Mouse (Mus musculus): Measurements from ENCODE around the gene Dnm3.

Dnm3 gene

DNA sequence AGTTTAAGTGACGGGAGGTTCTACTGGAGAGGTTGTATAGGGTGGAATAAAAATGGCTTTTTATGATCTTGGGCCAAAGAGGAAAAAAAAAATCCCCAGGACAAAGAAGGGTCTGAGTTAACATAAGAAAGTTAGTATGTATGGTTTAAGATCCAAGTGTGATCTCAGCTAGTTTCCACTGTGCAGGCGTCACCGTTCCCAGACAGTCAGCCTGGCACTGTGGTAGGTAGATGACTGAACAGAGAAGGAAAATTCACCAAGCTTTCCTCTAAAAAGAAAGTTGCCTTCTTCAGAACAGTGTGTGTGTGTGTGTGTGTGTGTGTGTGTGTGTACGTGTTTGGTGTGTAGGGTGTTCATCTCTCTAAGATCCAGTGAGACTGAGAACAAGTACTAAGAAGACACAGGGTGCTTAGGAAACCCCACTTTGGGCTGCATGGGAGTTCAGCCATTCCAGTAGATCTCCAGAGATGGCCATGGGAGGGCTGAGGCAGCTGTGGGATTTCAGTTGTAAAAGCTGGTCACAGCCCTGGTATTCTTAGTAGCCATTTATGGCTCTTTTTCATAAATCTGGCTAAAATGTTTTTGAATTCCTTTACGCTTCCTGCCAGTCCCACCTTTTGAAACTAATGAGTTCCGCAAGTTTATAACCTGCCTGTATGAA is 441.9 kb downstream of the Dnm3 start:
- no peak for DNase-seq (ENCODE audit: low spot score in 2 of 2)

DNA sequence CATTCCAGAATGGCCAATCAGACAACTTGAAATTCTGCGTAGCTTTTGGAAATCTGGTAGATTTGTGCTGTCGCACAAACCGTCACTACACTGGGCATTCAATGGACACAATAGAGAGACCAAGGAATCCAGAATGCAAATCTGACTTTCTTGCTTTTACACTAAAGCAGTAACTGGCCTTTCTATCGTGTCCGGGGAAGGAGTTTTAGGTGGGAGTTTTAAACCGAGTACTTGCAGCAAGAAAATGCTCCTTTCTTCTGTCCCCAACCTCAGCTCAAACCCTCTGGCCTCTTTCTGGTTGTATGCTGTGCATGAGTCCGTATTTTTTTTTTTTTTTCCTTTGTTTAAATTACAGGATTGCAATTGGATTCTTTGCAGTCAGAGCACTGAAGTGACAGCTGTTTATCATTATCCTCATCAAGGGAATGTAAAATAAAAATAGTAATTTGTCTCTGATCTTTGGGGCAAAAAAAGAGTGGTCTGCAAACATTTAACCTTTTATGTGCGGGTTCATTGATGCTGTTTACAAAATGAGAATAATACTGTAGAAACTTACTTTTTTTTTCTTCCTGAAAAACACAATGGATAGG is 454.1 kb downstream of the Dnm3 start:
- no peak for DNase-seq (ENCODE audit: low spot score in 2 of 2)

DNA sequence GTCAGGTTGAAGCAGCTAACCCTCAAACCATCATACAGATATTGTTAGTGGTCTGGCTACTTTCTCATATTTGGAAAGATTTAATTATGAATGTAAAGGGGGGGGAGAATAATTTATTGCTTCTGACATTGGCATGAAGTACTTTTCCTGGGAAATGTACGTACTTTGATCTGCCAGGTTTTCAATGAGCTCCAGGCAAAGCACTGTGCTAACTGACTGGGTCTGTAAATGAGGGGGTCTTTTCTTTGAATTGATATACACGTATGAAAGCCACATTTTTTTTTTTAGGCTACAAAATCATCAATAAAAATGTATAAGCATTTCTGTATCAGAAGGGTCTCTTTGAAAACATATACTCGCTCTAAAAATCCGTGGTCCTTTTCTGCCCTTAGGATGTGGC is 457.1 kb downstream of the Dnm3 start:
- DNase-seq (ENCODE audit: low spot score in 2 of 2) = no peak

DNA sequence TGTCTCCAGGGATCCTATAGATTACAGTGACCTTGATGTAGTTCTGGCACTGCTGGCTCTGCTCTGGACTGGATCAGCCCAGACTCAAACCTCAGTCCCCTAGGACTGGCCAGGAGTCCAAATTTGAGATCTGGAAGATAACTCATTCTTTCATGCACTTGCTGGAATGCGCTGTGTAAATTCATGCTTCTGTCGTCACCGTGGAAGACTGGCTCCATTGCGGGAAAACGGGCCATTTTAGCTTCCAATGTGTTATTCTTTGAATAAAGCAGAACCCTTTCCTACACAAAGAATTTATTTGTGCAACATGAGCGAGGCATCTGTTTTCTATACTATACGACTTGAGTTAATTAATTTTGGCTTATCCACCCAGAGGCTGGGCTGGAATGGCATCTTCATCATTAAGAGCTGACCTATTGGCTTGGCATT is 457.5 kb downstream of the Dnm3 start:
- DNase-seq (ENCODE audit: low spot score in 2 of 2) = no peak

DNA sequence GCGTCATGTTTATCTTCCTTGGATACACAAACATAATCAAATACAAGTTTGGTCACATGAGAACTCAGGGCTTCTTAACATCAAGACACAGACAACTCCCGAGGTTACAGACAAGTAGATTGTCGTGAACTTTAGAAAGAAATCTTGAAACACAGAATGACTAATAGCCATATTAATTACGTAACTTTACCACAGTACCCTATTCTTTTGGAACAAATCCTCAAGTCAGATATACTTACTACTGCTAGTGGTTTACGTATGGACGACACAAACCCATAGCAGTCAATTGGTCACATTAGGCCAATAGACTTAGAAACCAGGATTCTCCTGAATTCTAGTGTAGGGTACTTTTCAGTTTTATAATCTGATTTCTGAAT is 459.2 kb downstream of the Dnm3 start:
- DNase-seq (ENCODE audit: low spot score in 2 of 2) = no peak

DNA sequence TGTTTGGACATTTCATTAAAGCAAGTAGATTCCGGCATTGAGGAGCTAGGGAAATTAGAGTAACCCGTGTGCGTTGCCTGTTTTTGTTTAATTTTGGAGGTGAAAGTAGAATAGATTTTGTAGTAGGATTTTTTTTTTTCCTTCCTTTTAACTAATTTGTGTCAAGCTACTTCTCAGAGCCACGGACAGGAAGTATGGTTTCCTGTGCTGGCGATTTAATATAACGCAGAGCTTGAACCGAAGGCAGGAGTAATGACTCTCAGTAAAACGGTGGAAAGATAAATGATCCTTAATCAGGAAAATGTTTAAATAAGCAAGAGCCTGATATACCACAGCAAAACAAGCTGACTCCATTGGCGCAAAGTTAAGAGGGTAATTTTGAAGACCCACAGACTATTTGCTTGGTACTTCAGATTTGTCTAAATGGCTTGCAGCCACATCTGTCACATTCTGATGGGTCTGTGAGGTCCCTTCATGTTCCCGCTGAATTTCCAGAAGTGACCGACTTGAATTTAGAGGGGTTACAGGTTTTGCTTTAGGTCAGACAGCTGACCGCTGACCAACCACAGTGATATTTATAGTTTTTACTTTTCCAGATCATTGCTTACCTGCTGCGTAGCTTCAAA is 459.7 kb downstream of the Dnm3 start:
- no peak for DNase-seq (ENCODE audit: low spot score in 2 of 2)

DNA sequence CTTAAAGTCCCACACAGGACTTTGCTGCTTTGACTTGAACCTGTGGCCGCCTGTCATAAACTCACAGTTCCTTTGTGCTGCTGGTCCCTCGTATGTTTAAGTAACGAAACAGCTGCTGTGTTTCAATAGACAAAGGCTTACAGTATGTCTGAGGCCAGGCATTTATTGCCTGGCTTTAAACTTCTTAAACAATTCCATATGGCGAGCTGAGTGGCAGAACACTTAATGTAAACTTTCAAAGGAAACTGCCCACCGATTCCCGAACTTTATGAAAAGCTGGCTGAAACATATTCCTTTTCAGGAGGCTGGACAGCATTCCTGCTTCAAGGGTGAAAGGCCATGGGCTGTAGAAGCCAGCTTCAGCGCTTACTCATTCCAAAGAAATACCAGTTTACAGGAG is 460.9 kb downstream of the Dnm3 start:
- DNase-seq (ENCODE audit: low spot score in 2 of 2) = no peak

DNA sequence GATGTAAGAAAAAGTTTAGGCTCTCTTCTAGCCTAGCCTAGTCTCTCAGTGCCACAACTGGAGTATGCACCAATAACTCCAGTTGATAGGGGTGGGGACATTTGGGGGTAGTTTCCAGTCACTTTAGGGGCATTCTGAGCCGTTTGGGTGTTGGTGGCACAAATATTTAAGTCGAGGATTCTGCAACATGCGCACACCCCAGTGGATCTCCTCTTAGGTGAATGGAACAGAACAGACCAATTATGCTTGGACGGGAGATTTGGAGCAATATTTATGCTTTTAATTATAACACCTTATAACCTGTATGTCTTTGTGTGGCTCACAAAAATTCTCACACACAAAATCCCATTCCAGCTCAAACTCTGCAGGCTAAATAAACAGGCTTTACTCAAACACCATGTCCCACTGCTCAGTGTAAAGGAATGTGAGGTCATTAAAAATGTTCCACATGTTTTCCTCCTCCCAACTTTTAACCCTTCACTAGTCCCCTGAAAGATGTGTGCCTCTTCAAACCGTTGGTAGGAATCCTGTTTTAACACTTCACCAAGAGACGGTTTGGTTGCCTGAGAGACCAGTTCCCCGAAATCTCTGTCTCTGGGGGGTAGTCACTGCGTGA is 462.5 kb downstream of the Dnm3 start:
- no peak for DNase-seq (ENCODE audit: low spot score in 2 of 2)

DNA sequence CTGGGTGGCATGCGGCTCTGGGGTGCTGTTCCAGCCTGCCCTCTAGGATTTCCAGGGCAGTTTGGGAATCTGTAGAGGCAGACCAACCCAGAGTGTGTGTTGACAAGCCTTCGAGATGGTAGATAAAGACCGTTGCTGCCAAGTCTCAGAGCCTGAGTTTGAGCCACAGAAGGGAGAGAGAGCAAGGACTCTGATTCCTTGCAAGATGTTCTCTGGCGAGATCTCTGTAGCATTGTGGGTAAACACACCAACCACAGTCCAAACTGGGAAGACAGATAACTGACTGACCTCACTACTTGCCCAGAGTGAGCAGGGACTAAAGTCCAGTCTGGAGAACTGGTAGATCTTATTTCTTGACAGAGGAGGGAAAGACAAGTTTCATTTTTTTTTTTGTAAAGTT is 464.3 kb downstream of the Dnm3 start:
- no peak for DNase-seq (ENCODE audit: low spot score in 2 of 2)

DNA sequence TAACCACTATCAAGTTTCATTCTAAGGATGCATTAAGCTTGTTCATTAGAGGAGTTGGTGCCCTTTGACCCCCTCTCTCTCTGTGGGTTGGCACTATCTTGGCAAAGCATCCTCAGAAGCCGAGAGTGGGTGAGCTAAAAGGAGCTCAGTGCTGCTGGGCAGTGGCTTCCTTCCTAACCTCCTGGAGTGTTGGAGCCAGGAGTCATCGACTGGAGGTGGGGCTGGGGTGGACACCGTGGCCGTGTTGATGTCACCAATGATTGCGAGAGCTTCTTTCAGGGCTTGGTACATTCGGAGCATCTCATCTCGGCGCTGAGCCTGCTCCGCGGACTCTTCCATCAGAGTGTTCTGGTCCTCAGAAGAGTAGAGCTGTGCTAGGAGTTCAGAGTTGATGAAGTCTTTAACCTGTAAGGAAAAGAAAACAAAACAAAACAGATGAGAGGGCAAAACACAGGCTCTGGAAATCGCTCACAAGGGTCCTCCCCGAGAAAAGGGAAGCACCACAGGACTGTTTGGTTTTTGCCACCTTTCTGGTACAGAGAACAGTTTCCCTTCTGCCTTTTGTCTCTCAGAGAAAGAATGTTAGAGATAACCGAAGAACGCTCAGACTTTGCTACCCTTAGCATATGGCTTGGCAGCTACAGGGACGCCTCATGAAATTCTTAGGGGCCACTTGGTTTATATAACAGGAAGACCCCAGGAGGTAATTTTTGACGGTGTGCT is 466.1 kb downstream of the Dnm3 start:
- DNase-seq (ENCODE audit: low spot score in 2 of 2) = no peak

DNA sequence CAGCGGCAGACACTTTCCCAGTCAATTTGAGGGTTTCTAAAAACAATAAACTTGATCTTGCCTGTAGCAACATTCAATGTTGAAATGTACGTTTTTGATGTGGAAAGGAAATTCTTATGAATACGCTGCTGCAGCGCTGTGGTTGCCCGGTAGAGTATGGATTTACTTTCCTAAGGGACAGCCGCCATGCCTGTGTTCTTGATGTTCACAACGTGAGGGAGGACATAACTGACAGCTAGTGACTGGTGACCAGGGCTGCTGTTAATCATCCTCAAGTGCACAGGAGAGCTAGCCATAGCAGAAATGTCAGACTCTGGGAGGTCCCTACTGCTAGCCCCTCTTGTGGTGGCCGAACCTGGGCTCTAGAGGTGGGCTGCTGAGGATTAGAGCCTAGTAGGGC is 468.7 kb downstream of the Dnm3 start:
- DNase-seq (ENCODE audit: low spot score in 2 of 2) = no peak

DNA sequence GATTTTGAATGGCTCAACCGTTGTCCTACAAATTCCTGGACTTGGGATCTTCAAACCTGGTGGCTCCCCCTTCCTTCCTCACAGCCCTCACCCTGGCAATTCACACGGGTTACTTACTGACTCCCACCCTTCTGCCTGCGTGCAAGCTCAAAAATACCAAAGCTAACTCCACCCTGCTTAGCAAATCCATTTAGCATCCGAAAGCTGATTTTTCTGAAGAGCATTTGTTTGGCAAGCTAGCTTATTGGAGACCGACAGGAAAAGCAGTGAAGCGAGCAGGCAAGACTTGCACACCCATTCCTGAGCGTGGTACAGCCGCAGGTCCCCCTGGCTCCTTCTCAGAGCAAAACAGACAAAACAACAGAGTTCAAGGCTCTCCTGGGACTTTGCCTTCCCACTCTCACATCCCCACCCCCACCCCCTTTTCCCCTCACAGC is 469.2 kb downstream of the Dnm3 start:
- DNase-seq (ENCODE audit: low spot score in 2 of 2) = no peak

DNA sequence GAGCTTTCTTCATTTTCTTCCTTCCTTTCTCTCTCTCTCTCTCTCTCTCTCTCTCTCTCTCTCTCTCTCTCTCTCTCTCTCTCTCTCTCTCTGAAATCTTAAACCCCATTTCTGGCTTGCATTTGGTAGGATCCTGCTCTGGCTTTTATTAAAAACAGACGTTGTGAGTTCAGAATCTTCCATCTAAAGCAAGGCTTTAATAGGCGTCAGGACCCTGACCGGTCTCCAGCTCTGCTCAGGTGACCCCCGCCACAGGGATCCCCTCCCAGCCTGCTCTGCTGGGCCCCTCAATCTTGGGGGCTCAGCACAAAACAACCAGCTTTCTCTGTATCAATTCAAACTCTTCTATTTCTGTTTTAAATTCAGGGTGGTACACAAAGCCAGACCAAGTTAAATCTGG is 469.6 kb downstream of the Dnm3 start:
- no peak for DNase-seq (ENCODE audit: low spot score in 2 of 2)

DNA sequence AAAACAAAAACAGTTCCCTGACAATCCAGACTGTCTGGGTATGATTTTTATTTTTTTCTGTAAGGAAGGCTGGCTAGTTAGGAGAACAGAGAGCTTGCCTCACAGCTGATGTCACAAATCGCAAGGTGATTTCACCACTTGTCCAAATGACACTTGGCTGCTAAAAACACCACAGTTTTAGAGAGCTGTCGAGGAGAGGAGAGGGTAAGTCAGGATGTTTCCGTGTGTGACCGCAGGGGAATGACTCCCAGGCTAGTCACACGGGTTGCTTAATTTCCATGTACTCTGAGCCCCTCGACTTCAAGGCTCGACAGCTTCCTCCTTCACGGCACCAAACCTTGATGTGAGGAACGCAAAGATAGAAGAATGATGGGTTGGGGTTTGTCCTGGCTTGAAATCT is 471.7 kb downstream of the Dnm3 start:
- DNase-seq (ENCODE audit: low spot score in 2 of 2) = no peak

DNA sequence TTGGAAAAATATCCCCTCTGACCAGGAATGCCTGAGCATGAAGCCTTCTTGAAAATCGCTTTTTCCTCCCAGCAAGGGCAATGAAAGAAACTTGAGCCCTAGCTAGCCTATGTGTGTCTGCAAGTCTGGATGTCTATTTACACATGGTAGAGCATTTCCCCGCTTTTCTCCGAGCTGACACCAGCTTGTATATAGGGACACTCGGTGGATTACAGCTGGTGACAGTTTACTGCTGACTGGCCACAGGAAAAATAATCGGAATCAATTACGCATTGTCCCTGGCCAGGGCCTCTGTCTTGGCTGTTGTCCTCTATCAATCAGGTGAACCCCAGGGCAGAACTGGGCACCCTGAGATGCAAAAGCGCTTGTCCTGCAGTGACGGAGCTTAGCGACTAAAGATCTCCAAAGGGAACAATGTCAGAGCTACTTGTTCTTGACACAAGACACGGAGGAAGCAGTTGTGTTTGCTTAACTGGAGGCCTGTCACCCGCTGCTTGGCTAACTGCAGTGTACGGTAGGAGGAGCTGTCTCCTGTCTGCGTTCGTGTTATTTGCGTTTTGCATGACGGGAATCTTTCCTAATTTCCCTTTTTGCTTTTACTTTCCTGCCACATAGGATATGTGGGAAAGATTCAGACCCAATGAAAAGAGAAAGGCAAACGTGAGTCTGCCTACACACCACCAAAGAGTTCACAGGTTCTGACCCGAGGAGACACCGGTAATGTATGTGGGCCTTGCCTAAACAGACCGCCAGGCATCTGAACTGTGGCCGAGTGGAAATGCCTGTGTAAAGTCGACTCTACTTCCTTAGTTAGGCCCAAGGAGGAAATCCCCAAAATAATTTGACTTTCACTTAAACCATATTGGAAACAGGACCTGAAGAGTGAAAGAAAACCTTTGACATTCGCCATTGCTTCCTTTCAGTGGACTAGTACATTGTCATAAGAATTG is 472.7 kb downstream of the Dnm3 start:
- no peak for DNase-seq (ENCODE audit: low spot score in 2 of 2)

DNA sequence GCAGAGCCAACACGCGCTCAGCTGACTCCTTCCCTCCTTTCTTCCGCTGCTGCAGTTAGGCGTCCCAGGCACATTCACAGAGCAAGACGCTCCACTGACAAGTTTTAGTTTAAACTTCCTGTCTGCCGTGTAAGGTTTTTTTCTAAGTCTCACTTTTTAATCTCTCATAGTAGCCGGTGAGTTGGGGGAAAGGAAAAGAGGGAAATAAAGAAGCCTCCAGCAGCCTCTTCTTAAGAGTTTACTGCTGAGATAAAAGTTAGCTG is 473.4 kb downstream of the Dnm3 start:
- no peak for DNase-seq (ENCODE audit: low spot score in 2 of 2)

DNA sequence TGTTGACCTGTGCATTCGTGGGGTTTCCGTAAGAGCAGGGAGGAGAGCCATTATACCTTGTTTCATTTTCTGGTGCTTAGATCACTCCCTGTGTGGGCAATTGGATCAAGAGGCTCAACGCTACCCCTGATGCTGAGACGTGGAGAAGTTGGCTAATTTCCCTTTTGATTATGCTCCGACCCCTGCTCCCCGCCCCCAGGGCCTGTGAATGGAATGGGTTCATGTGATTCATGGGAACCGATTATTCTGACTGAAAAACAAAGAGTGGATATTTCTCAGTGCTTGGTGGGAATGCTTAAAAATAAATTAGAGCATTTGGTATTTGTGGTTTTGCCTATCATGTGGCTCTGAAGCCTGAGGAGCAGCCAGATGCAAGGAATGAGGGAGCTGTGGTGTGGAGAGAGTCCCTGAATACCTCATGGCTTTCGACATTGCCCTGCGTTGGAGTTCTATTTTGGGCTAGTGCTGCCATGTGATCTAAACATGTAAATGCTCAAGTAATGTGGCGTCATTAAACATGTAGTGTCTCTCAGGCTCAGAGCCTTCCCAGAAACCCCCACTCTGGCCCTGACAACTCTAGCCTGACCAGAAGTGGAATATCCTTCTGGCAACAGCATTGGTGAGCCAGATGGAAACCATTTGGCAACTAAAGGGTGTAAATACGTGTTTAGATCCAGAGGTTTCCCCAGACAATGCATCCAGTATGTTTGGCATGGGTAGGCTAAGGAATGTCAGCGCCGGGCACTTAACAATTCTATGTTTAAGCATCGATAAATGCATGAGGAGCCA is 473.9 kb downstream of the Dnm3 start:
- no peak for DNase-seq (ENCODE audit: low spot score in 2 of 2)

DNA sequence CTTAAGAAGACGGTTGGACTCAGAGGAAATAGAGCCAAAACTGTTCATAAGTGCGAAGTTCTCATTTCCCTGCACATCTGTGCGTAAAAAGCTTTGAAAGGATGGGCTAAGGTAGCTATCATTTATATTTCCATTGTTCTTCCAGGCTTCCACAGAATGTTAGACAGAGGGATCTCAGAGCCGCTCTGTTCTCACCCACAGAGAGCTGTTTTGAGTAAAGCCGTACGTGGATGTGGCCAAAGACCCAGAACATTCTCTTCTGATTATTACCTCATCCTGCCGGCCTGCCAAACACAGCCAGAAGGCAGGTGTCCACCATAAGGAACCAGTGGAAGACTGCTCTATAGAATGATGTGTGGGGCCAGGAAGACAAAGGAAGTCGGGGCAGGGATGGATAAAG is 476.5 kb downstream of the Dnm3 start:
- no peak for DNase-seq (ENCODE audit: low spot score in 2 of 2)

DNA sequence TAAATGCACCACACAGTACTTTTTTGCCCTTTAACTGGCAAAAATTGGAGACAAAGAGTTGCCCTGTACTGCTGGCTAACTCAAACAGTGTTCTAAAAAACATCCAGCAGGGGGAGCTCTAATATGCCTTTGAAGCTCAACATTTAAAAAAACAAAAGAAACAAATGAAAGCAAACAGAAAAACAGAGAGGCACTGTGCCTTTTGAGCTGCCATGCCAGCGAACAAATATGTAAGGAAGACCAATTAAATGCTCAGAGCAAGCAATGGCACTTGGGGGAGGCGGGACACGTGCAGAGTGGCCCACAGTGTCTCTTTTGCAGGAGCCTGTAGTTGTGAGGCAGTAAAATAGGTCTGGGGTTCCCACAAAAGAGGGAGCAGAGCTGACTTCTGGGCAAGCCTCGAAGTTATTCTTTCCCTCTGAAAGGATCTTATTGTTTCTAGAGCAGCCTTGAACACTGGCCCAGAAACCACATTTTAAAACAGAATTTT is 477.9 kb downstream of the Dnm3 start:
- DNase-seq (ENCODE audit: low spot score in 2 of 2) = peak in 1 of 2 experiments; percentile 38

DNA sequence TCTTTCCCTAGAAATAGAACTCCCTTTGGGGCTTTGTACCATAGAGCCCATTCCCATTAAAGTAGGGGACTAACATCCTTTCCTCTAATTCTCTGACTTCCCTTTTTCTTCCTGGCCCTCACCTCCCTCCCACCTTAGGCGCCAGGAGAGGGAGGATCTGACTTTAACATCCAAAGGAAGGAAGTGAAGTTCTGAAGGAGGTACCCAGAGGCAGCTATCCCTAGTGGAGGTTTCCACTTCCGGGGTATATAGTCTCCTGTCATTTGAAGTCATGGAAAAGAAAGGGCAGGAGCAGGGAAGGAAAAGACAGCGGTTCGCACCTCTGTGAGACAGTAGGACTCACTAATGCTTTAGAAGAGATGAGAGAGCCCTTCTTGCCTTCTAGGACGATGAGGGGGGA is 478.5 kb downstream of the Dnm3 start:
- no peak for DNase-seq (ENCODE audit: low spot score in 2 of 2)

DNA sequence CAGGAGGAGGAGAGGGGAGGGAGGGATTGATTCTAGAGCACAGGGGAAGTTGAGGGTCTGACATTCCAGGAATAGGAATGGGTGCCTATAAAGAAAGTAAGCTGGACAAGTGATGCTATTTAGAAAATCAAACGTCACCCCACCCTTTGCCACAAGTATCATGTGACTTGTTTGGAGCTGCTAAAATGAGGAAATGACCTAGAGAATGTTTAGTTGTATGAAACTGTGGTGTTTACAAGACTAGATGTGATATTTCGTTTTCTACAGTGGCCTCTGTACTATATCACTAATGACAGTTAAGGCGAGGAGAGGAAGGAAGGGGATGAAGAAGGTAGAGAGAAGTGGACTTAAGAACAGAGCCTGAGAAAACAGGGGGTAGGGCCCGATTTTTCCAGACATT is 479.1 kb downstream of the Dnm3 start:
- DNase-seq (ENCODE audit: low spot score in 2 of 2) = no peak
